Mouse (Mus musculus): ENCODE measurements at regions not wholly inside any gene's neighbourhood (a gene's known extent, or its start where the extent isn't known, plus 50 kb on each side); places are given as distances from the start of the nearest gene placed in this dataset.

DNA sequence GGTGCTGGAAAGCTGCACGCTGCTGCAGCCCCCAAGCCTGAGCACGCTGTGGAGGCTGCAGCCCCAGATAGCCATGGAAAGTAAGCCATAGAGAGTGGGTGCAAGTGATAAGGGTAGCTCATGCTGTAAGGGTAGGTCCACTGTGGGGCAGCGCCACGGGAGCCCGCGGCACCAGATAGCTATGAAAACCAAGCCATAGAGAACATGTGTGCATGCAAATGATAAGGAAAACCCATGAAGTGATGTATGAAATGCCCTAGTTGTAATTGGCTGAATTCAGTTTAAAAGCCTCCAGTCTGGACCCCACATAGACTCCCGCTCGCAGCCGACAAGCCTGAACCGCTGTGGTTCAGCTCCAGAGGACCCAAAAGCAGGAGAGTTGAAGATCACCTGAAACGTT, 58.8 kb upstream of the L3mbtl3 start:
- DNase-seq (ENCODE audit: low spot score in 2 of 2) = no peak

DNA sequence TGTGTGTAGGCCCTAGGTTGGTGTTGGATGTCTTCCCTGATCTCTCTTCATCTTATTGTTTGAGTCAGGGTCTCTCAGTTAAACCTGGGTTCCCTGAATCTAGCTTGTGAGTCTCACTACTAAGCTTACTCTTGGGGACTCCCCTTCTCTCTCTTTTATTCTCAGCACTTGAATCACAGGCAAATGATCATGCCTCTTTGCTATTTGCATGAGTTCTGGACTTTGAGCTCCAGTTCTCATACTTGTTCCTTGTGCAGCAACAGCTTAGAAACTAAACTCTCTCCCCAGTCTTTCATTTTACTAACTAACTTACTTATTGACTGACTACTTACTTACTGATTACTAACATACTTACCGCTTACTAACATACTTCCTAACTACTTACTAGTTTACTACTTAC, 64.9 kb upstream of the L3mbtl3 start:
- DNase-seq (ENCODE audit: low spot score in 2 of 2) = no peak

DNA sequence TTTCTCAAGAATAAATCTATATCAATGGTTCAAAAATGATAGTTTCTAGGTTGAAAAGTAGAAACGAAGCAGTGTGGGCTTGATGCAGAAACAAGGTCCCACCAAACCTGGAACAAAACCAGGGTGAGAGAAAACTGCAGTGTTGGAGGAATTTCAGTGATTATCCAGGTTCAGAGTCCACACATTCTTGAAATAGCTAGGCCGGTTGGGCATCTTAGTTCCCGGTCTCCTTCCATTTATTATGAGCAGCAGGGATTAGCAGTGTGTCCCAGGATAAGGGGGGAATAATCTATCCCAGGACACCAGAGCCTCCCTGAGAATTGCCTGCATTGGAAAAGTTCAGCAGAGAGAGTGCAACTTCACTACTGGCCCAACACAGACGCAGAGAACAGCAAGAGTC, 108.5 kb upstream of the L3mbtl3 start:
- no peak for DNase-seq (ENCODE audit: low spot score in 2 of 2)

DNA sequence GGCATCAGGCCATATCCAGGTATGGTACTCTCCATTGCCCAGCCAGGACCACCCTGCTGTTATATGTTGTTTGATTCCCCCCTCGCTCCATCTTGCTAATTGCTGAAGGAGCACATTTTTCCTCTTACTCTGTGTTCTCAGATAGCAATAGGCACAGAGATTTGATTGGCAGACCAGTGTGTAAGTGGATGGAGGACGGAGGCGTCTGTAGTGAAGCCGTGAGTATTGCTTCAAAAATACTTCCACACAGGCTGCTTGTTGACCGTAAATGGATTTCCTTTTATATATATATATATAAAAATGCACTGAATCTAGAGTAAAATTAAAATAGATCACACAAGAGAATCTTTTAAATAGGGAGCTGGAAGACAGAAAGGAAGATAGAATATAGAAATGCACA, 115.6 kb upstream of the L3mbtl3 start:
- no peak for DNase-seq (ENCODE audit: low spot score in 2 of 2)

DNA sequence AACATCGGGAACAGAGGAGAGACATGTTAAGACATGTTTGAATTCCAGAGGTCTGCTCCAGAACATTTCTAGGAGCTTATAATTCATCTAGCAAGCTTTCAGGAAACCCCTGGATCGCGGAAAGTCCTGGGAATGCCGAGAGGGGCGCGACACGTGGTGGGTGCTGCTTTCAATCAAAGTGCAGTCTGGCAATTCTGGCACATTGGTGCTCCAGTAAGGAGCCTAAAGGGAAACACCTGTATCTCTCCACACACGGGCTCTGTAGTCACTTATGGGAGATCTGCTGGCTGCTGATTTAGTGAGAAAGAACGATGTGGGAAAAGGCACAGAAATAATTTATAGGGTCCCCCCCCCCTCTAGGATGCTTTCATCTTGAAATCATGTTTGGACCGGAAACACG, 116.4 kb upstream of the L3mbtl3 start:
- DNase-seq (ENCODE audit: low spot score in 2 of 2) = no peak

DNA sequence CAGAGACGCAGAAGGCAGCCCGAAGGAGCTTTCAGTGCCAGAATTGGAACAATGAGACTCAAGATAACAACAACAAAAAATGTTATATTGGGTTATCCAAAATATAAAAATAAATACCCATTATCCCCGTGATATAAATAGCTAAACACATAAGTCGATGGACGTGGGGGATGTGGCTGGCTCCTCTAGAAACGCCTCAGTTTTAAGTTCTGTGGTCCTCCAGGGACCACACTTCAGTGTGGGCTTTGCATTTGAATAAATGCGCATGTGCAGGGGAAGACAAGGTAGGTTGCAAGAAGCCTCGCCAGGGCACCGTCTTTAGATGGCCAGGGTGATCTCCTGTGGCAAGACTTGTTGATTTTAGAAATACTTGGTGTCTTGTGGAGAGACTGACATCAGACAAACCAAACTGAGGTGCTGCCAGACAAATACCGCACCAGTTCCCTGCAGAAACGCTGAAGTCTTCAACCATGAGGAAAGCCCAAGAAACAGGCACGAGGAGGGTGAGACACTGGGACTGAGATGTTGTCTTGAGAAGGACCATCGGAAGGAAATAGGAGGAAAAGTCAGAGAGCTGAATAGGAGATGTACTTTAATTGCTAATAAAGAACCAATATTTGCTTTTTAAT, 117.2 kb upstream of the L3mbtl3 start:
- DNase-seq (ENCODE audit: low spot score in 2 of 2) = no peak

DNA sequence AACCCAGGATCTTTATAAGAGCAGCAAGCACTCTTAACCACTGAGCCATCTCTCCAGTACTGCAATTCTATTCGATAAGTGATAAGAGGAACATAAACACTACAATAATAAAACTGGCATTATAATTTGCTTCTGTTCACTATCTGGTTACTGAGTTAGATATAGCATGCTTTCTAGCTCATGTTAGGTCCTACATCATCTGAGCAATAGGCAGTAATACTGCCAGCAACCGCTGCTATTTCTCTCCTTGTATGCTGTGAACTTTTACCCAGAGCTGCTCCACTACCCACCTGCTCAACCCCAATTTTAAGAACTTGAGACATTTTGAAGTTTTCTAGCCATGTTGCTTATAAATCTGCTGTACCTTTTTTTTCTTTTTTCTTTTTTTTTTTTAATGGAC, 118.0 kb upstream of the L3mbtl3 start:
- DNase-seq (ENCODE audit: low spot score in 2 of 2) = no peak

DNA sequence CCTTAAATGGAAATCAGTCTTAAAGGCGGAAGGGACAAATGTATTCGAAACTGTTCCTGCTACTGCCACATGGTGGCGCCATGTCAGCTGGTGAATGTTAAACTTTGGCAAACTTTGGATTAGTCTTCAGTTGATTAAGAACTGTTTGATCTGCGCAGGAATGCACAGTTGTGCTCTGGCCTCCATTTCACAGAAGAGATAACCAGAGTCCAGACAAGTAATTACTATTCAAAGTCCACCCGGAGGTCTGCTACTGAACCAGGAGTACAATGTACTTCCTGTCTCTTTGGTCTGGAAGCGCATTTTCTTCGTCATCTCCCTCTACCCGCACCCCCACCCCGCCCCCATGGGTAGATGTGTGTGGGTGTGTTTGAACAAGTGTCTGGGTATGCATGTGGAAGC, 118.6 kb upstream of the L3mbtl3 start:
- peak; percentile 22 to 46 for DNase-seq (ENCODE audit: low spot score in 2 of 2)

DNA sequence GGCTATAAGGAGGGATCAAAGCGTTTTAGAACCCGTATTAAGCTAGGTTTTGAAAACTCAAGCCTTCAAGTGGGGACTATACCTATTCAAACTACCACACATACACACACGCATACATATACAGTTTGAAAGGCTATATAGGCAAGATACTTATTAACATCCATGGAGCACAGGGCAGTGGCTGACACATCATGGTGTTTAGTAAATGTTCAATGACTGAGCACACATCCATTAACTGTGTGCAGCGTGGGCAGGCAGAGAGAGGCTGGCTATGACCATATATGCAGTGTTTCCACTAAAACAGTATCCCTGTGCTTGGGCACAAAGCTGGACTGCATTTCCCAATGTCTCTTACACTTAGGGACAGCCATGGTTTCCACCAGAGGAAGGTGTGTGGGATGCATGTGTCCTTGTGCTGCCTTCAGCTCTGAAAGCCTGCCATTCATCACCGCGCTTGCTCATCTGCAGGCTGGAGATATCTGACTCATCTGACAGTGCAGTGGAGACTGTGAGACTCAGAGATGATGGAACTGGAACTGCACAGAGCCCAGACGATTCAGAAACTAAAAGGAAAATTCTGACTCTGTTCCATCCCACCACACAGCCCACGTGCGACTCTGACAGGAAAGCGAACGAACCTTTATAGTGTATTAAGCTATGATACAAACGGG, 124.6 kb upstream of the L3mbtl3 start:
- DNase-seq (ENCODE audit: low spot score in 2 of 2) = no peak

DNA sequence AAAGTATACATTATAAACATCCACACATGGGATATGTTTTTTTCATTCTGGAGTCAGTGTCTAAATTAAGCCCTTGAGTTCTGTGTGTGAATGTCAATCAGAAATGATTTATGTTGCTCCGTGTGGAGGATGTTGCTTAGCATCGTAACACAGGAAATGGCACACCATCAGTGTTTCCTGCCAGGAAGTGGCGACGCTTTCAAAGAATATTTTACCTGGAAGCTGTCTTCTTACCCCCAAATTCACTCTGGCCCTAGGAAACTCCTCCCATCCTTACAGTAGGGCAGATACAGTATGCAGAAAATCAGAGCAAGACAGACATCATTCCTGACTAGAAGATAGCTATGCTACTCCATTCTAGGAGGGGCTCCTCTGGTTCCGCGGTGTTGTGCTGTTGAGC, 145.1 kb upstream of the L3mbtl3 start:
- DNase-seq (ENCODE audit: low spot score in 2 of 2) = peak in 1 of 2 experiments; percentile 12

DNA sequence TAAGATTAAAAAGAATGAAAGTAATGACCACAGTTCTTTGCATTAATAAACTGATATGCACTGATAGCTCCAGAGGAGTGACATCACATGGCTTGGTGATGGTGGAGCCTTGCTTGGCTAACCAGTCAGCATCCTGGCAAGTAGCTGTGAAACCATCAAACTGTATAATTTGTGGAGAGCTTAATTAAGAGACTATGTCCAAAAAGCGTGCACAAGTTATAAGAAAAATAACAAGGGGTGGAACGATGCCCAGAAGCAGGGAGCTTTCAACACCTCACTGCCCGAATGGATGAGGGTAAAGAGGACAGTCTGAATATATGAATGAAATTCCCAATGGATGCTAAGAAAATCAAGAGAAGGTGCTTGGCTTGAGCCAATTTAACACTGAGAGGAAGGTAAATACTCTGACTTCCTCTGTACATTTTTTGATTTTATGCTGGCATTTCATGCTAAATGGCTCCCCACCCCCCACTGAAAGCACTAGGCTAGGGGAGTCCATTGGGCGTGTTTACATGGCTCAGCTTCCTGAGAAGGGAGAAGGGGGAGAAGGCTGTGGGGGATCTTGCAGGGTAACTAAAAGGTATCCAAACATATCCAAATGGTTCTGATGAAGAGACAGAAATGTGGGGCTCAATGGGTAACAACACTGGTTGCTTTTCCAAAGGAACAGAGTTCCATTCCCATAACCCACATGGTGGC, 150.2 kb upstream of the L3mbtl3 start:
- no peak for DNase-seq (ENCODE audit: low spot score in 2 of 2)

DNA sequence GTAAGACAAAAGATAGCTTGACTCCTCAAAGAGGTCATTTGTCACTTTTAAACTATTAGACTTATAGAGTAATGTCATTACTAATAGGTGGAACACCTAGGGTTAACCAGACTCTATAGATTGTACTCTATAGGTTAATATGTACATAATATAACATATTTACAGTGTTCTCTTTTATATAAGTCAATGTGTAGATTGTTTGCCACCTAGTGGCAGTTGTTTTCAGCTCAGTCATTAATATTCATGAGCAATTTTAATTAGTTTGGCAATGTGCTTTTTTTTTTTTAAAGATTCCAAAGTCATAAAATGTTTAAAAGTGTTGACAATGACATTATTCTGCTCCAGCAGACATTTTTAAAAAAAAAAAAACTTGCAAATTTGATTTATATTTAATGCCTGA, 164.4 kb upstream of the L3mbtl3 start:
- no peak for DNase-seq (ENCODE audit: low spot score in 2 of 2)

DNA sequence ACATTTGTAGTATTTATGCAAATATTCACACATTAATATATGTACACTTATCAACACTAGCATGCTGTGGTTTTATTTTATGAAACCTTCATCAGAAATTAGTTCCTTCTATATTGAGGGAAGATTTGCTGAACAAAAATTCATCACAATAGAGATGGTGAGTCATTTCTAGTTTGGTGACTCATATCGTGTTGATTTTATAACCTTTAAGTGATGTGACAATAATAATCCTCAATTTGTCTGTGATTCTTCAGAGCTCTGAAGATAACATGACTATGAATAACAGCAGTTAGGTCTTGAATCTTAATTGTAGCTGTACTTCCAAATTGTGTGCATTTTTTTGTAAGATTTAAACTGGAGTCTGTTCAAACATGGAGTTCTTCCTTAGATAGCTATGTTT, 168.3 kb upstream of the L3mbtl3 start:
- DNase-seq (ENCODE audit: low spot score in 2 of 2) = no peak

DNA sequence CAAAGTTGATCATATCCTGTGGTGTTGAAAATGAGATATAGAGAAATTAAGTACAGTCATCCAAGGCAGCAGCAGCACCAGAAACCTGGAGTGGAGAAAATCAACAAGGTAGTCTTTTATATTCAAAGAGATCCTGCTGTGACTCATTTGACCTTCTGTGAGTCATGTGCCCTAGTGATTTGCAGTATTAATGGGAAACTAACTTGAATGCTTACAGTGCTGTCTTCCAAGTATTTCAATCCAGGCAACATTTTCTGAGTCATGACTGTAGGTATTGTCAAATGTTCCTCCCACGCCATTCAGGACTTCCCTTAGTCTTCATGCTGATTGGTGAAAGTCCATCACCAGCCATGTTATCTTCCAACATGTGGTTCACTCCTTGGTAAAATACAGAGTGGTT, 169.0 kb upstream of the L3mbtl3 start:
- no peak for DNase-seq (ENCODE audit: low spot score in 2 of 2)

DNA sequence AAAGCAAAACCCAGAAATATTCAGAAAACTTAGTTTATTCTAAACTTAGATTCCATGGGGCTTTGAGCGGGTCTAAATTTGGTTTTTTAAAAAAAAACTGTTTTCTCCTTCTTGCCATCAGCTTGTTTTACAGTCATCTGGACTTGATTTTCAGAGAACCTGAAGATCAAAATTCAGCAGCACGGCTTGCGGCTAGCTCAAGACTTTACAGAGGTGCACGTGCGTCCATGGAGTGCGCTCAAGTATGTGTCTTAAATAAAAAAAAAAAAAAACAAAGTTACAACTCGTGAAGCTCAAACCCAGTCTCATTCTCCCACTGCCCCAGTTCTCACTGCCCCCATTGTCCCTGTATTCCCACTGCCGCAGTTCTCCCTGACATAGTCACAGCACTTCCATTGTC, 180.5 kb upstream of the L3mbtl3 start:
- DNase-seq (ENCODE audit: low spot score in 2 of 2) = no peak

DNA sequence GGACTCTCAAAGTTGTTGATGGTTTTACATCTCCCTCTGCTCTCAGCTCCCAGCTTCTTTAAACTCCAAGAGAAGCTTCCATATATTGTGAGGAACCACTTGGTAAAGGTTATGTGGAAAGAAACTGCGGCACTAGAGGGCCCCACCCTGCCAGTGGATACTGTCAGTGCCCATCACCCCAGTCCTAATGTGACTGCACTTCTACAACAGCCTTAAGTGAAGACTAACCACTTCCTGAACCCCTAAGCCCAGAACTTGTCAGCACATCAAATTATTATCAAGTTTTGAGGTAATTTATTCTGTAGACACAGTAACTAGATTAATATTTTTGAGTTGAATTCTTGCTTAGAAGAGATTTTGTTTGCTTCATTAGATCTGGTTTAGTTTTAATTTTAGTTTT, 182.3 kb upstream of the L3mbtl3 start:
- DNase-seq (ENCODE audit: low spot score in 2 of 2) = no peak

DNA sequence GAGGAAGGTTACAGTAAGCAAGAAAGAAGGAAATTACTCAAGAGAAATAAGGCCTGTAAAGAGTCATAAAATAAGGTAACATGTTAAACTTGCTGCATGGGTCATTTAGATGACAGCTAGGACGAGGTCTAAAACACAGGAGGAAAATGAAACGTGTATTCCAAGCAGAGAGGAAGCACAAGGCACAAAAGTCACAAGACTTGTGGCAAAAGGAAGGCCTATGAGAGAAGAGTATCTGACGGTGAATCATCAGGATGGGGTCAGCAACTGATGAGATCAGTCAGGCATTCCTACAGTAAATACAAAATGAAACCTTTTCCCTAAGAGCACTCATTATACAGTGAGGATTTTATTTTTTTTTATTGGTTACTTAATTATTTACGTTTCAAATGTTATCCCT, 183.6 kb upstream of the L3mbtl3 start:
- DNase-seq (ENCODE audit: low spot score in 2 of 2) = no peak

DNA sequence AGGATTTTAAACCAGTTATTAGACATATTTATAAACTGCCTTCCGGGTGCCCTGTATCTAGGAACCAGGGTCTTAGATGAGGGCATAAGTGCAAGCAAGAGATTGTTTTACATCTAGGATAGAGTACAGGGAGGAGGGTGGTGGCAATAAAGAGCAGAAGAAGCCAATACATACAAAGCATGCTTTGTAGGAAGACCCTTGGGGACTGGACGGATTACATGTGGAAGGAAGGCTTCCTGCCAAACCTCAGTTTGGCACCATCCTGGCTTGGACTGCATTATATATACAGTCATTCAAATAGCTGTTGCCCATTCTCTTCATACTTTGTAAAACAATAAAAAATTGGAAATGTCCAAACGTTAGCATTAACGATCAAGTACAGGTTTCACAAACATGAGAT, 184.7 kb upstream of the L3mbtl3 start:
- no peak for DNase-seq (ENCODE audit: low spot score in 2 of 2)

DNA sequence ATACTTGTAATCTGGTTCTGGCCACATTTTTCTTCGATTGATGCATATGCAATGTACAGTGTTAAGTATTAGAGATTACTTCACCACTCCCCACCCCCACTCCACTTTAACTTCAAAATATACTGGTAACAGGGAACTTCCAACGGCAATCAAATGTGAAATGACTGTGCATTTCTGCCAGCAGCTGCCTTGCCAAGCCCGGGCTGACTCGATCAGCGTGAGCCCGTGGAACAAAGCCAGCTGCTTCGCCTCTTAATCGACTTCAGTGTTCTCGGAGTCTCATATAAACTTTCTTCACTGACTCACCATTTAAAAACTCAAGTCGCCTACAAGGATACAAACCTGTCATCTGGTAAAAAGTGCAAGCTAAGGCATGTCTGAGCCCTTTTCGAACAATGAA, 188.7 kb upstream of the L3mbtl3 start:
- peak; percentile 52 for DNase-seq (ENCODE audit: low spot score in 2 of 2)

DNA sequence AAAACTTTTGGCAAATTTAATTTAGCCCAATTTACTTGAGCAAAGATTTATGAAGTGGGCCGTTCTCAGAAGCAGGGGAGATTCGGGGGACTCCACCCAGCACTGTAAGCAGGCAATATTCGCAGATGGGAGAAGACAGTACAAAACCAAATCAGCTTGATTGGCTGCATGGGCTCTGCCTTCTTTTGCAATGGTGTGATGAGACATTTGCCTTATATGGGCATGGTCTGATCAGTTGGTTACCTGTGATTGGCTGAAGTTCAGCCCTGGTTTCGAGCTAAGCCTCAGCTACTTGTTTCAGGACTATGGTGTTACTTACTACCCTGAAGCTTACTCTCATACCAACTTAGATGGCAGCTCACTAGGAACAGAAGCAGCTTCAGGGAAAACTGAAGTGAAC, 185.6 kb upstream of the Arhgap18 start:
- DNase-seq (ENCODE audit: low spot score in 2 of 2) = no peak

DNA sequence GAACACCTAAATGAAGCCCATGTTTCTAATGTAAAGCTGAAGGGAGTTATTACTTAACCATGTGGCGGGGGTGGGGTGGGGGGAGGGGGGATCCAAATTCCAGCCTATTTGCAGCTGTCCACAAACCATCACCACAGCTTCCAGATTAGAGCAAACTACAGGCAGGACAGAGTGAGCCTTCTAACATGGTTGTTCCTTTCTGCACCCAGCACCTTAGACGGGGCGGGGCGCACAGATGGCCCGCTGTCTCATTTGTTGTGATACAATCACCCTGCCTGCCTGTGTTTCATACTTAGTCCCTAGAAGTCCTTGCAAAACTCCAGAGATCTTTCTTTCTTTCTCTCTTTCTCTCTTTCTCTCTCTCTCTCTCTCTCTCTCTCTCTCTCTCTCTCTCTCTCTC, 182.8 kb upstream of the Arhgap18 start:
- no peak for DNase-seq (ENCODE audit: low spot score in 2 of 2)

DNA sequence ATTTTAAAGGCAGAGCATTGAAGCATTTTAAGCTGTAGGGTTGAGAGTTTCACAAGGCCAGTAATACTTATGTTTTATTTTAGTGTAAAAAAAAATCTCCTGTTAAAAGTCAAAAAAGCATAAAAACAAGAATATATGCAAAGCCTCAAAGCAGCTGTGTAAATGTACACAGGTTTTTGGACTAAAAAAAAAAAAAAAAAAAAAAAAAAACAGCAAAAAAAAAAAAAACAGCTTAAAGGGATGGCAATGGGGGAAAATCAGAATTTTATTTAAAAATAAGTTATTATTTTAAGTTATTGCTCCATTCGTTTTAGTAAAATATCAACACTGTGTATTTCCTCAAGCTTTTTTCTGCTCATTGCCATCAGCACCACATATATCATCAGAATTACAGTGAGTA, 181.8 kb upstream of the Arhgap18 start:
- no peak for DNase-seq (ENCODE audit: low spot score in 2 of 2)

DNA sequence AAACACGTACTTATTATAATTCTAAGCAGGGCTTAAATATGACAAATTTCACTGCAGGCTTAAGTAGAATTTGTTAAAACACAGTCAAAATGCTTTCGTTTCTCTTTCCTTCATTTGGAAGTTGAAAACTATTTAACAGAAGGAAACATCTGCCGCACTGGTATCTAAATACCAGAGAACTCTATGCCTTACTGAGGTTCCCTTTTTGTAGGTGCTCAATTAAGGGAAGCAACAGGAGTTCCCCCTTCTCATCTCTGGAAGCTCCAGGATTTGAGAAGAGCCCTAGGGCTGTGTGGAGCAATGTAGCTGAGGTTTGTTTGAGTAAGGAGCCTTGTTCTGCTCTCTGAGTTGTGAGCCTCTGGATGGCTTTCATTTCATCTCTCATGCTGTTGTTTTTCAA, 177.1 kb upstream of the Arhgap18 start:
- DNase-seq (ENCODE audit: low spot score in 2 of 2) = no peak

All from thymus, postnatal 10 days (tissue).